Mouse (Mus musculus) v-Abl transformed pro-B cells (cell line): ENCODE measurements around the gene Slc1a3.

ENCODE experiments used
- in situ Hi-C, 2 experiments: fragments of 400-800 bp; cut with MboI; formaldehyde crosslinking; loops; one replicate each; pipeline ENCODE4 v1.15.1; 2025; ENCODE audit not compliant: unreplicated experiment in 2 of 2

Slc1a3 gene

DNA sequence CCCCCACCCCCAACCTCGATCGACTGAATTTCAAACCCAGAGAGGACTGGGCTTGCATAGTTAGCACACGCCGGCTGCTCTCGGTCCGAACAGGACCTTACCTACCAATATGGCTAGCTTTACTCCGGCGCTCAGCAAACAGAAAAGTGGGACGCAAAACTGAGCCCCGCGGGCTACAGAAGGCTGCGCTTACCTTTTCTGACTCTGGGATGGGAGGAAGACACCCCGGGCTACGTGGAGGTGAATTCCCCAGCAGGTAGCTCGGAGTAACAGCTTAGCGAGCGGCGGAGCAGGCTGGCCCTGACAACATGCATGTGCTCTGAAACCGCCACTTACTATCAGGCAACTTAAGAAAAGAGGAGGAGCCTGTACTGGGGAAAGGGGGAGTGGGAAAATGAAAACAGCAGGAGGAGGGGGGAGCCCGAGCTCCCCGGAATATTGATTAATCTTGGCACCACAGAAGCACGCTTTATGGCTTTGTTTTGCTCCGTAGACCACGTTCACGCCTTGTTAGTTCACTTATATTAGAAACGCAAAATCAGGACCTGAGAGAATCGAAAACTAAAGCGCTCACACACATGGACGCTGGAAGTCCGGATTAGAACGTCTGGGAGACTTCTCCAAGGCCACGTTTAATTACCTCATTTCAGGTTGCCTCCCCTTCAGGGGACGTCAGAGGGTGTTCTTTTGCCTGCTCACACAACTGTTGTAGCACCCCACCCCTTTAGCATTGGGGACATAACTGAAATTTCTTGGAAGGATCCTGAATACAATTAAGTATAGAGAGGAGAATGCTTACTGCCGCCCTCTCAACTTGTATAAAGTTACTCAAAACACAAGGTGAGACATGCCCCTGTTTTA is at the start of gene Slc1a3:
Gene Slc1a3, minus strand, starts transcription at position 619 of the 861 bp plus-strand sequence.
- in situ Hi-C loops = no loop called here

DNA sequence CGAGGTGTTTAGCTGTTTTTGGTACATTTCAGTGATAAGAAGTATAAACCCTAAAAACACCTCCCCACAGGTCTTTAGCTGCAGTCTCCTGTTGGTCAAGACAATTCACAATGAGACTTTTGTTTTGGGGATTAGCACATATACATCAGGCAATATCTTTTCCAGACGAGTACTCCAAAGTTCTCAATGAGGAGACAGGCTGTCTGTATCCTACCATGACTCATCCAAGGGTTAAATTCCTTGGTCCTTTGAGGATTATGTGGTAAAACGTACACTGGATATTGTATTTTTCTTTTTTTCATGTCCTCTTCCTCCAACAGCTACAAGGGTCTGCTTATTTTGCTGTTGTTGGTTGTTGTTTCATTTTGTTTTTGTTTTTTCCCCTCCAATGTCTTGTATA is 48.5 kb upstream of the Slc1a3 start:
- in situ Hi-C loops = no loop called here

DNA sequence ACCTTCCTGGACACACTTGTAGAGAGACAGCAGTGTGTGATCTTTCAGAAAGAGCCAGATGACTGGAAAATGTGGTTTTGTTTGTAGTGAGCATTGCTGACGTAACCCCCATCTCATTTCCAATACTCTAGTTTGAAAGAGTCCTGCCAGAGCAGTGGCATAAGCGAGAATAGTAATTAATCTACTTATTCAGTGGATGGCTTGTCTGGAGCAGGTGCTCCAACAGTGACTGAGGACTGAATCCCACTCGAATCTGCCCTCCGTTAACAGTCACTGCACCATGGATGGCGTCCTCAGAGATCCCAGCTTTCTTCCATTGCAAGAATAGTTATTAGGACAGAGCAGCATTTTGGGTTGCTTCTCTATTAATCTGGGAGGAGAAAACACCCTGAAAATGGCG is 45.9 kb upstream of the Slc1a3 start:
- in situ Hi-C loops = no loop called here

DNA sequence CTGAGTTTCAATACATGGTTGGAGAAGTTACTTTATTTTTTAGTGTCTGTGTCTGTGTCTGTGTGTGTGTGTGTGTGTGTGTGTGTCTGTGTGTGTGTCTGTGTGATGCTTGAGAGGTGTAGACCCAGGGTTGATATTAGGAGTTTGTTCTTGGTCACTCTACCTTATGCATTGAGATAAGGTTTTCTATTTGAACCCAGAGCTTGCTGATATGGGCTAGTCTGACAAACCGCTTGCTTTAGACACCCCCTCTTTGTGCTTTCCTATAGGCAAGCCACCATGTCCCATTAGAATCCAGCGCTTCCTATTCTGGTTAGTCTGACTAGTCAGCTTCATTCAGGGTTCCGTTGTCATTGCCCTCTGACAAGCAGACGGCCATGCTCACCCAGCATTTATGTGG is 39.2 kb upstream of the Slc1a3 start:
- in situ Hi-C loops = no loop called here

DNA sequence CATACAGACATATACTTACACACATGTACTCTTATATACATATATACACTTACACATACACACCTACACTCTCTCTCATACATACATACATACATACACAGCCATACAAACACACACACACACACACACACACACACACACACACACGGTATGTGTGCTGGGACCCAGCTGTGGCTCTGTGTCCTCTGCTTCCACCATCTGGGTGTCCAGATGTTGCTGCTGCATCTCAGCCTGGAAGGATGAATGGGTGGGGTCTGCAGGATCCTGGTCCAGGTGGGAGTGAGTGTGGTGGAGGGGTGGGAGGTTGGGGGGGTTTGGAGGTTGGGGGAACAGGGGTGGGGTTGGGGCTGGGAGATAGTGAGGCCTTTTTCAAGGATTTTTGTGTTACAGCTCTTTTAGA is 38.2 kb upstream of the Slc1a3 start:
- in situ Hi-C loops = no loop called here

DNA sequence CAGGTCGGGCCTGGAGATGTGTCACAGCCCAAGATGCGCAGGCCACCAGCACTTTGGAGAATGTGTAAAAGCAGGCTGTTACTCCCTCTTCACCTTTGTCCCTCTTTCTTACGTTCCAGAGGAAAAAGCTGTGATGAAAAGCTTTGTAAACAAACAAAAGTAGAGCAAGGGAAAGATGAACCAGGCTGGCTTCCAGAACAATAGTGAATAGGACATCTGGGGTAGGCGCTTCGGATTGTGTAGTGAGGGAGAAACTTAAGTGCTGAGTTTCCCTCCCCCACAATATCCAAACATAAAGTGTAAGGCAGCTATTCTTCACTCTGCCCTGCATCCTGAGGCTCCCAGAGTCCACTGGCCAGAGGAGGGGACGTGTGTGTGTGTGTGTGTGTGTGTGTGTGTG is 31.0 kb upstream of the Slc1a3 start:
- in situ Hi-C loops = no loop called here

DNA sequence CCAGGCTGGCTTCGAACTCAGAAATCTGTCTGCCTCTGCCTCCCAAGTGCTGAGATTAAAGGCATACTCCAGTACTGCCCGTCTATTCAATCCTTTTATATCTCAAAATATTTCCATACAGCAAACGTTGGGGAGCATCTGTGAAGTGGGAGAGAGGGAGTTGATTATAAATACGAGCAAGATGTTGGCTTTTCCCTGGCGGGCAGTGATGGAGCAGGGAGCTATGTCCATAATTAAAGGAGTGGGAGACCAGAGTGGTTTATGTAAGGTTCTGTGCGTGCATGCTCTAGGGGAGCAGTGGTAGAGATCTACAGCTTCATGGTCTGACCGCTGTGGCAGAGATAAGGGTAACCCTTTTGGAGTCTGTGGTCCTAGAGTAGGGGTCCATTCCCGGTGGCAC is 30.2 kb upstream of the Slc1a3 start:
- in situ Hi-C loops = no loop called here

DNA sequence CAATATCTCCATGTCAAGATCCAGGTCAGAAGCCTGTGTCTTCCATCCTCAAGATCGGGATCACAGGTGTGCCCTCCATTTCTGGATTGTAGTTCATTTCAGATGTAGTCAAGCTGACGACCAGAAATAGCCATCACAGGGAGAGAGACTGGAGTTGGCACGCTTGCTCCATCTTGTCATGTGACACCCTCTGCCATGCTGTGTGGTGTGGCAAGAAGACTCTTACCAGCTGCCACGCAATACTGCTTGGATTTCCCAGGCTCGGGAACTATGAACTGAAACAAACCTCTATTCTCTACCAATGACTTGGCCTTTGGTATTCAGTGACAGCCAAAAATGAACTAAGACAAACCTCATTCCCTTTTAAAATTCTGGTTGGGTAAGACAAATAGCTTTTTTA is 27.6 kb upstream of the Slc1a3 start:
- in situ Hi-C loops = no loop called here

DNA sequence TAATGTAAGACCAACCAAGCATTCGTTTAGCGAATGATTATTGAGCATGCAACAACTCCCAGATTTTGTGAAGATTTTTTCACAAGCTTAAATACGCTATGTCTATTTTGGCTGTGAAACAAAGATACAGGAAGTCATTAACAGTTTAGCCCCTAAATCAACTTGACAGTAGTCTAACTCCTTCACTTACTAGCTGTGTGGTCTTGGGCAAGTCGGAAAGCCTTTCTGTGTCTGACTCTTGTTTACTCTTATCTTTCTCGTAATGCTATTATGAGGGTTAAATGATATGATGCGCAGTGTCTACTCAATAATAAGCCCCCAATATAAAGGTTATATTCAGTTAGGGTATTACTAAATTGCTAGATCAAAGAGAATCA is 23.8 kb upstream of the Slc1a3 start:
- in situ Hi-C loops = no loop called here

DNA sequence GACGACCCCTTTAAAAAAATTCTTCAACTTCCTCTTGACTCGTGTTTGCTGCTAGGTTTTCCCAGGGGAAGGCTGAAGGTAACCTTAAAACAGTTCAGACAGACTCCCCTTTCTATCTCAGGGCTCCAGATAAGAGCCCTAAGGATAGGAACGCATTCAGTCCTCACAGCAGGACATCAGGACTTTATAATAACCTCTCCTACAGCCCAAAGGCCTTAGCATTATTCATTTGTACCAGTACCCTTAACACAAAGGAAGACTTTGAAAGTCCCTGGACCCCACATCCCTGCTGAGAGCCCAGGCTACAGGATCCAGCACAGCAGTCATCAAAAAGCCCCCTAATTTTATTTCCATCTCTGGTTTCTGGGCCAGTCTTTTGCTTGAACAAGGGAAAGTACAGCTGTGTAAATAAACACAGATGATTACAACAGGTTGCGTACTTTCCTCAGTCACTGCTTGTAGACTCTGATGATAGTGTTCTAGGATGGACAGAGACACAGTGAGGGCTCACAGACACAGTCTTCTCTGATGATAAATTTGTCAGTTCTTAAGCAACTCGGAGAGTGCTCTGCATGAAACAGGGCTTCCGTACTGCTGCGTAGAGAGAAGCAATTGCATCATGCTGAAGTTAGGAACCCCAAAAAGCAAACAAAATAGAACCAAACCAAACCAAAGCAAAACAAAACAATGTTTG is 23.3 kb upstream of the Slc1a3 start:
- in situ Hi-C loops = no loop called here

DNA sequence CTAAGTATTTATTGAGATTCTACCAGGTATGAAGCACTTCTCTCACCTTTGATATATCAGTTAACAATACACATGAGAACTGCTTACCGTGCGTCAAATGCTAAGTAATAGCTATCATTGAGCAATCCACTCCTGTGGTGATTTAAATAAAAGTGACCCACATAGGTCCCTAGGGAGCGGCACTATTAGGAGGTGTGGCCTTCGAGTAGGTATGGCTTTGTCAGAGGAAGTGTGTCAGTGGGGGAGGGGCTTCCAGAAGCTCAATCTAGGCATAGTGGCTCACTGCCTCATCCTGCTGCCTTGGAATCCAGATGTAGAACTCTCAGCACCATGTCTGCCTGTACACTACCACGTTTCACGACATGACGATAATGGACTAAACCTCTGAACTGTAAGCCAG is 18.3 kb upstream of the Slc1a3 start:
- in situ Hi-C loops = no loop called here

DNA sequence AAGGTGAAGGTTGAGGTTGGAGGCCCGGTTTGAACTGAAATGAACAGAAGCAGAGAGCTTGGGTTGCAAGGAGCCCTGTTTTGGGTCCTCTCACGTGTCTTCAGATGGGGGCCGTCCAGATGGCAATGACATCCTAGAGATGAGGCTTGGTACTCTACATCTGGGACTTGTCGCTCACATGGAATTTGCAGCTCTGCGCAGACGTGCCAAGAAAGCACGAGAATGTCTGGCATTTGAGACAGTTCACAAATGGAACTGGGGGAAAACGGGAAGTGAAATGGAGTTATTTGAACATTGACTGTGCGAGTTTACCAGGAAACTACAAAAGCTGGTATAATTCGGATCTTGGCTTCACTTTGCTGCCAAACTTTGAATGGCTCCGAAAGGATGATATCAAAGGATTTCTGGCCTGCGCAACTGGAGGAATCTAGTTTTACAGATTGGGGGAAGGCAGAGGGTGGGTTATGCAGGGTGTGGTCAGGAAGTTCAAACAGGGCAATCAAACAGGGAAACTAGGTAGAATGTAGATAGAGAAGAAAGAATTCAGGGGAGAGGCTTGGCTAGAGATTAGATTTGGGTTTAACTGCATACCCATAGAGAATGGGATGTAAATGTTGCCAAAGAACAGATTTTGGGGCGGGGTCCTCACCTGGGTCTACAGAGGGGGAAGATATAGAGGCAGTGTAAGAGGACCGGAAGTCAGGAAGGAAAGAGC is 12.0 kb upstream of the Slc1a3 start:
- in situ Hi-C loops = no loop called here

DNA sequence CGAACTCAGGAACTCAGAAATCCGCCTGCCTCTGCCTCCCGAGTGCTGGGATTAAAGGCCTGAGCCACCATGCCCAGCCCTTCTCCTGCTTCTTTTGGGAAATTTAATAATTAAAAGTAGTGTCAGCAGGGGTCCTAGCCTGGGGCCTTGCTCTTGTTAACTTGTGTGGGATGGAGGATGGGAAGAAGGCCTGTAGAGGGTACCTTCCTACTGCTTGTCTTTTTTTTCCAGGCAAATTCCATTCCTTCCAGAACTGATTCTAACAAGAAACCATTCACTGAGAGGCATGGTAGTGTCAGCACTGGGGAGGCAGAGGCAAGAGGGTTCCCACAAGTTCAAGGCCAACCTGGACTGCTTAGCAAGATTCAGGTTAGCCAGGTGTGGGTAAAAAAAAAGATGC is 11.2 kb upstream of the Slc1a3 start:
- in situ Hi-C loops = no loop called here

DNA sequence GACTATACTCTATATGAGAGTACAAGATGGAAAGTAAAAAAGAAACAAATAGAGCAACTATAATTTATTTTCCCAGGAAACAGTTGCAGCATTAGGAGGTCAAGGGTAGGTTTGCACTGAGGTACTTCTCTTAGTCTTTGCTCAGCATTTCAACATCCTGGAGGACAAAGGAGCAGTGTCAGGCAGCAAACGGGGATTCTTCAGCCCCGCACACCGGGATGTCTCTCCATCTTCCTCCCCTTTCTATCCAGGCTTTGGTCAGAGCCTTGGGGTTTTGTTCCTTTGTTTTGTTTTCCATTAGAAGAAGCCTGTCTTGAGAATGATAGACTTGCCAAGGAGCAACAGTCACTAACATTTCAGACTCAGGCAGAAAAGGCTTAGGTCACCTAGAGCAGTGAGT is 10.4 kb upstream of the Slc1a3 start:
- in situ Hi-C loops = no loop called here

DNA sequence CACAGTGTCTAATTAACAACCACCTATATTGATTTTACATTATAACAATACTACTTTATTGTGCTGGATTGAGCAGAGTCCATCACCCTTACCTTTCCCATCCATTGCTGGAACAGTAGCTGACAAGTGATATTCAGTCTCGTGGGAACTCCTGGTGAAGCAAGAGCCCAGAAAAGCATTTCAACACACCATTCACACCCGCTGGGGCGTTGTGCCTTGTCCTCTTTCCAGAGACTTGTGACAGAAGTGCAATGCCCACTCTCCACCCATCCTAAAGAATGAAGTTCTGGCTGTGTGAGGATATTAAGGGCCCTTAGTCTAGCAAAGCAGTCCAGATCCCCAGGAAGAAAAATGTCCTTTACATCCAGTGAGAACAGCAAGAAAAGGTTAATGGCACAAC is 7.9 kb upstream of the Slc1a3 start:
- in situ Hi-C loops = no loop called here

DNA sequence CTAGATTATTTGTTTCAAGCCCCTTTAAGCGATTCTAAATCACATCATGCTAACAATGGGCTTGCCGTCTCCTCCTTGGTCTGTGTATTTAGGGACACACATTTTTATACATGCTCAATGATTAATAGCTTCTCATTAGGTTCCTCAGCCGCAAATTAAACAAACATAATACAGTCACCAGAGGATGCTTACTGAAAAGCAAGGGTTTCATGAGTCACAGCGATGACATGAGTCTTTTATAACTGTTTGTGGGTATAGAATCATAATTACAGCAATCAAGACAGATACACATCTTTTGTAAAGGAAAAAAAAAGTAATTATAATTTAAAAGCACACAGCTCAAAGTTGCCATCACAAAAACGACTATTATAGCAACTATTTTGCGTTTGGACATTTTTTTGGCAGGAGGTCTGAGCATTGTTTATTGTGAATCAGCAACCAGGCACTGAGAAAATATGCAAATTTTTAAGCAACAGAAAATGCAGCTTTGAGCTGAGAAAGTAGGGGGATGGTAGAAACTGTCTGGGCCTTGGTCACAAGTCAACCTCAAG is 6.5 kb upstream of the Slc1a3 start:
- in situ Hi-C loops = no loop called here

DNA sequence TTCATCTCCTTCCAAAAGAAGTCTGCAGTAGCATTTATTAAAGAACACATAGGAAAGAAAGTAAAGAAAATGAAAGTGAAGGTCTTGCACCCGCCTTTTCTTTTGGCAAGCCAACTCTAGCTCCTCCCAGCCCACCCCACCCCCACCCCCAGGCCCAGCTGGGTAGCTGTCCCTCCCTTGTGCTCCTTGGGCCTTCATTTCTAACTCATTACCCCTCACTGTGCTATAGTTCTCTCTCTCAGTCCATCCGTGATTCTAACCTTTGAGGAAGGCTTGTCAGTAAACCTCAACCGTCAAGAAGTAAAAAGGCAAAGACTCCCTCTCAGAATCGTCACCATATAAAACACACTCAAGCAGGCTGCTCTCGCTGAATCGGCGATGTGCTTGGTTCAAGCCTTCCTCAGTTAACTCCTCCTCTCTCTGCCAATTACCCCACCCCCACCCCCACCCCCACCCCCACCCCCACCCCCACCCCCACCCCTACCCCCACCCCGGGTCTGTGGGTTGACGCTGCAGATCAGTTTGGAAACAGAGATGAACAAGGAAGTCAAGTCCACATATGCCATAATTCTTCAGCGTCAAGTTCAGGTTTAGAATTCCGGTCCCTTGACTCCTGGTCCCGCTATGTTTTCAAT is 5.9 kb upstream of the Slc1a3 start:
- in situ Hi-C loops = no loop called here

DNA sequence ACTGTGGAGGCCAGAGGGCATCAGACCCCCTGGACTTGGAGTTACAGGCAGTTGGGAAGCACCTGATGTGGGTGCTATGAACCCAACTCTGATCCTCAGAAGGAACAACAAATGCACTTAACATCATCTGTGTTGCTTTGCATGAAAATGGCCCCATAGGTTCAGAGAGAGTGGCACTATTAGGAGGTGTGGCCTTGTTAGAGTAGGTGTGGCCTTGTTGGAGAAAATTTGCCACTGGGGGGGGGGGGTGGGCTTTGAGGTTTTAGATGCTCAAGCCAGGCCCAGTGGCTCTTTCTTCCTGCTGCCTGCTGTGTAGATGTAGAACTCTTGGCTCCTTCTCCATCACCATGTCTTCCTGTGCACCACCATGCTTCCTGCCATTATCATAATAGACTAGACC is 5.1 kb upstream of the Slc1a3 start:
- in situ Hi-C loops = no loop called here

DNA sequence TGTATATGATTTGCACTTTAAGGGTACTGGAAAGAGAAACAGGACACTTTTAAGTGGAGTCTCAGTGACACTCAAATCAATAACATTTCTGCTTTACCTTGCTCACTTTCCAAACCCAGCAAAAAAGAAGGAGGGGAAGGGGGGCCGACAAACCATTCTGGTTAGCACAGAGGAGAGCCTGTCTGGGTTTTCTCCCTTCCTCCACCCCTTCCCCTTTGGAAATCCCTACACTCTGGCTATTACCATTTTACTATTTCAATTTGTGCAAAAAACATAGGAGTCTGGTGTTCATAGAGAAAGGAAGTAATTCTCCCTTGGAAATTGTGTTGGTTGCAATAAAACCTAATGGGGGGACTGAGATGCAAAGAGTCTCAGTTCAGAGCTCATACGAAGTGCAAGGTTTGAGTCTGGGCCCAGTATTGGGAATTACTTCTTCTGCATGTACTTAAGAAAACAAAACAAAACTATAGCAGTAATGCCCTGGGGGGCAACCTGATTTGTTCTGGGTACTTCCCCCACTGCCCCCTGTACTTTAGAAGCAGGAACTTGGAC is 1.9 kb upstream of the Slc1a3 start:
- in situ Hi-C loops = no loop called here

DNA sequence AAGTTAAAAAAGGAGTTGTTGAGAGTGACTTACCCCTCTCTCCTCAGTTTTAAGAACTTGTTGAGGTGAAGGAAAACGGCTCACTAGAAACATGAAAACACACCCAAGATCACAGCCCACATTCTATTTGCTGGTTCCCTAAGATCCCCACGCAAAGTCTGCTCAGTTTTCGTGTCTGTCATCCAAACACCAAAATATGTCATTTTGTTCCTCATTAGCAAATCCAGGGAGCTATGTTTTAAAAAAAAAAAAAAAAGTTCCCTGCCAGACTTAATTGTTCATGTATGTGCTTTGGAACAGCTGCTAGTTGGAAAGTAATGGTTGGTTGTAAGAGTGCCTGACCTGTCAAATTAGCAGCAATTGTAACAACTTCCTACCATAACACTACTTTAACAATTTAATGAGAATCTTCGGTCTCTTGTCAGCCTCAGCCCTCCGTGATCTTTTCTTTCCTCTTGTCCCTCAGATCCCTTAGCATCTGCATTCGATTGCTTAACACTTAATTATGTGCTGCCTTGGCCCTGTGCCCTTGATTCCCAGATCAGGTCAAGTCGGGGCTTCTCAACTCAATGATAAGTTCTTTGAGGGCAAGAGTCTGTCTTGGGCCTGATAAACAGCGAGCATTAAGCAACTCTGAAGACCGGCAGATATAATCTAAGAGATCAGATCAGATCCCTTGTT is 1.2 kb upstream of the Slc1a3 start:
- in situ Hi-C loops = no loop called here
